Mouse (Mus musculus): ENCODE results near the gene Insr.
"Not testable (repeated sequence)": the region's sequence is repeated elsewhere in the genome, so short reads cannot be mapped to it uniquely, and the experiment has no call there.

Gene Insr

GRCm38 (mm10) chr8:3278934-3279720, at the start of gene Insr:
Insr (minus strand) TSS chr8:3279617.
- peak; percentile 92 for DNase-seq (ENCODE audit: extremely low read depth, insufficient read length, low spot score)

- DNase-seq (ENCODE audit: extremely low read depth, insufficient read length, low spot score): no peak
Measured at GRCm38 (mm10) chr8:3327538-3328245, 48.3 kb upstream of the Insr start.

- DNase-seq (ENCODE audit: extremely low read depth, insufficient read length, low spot score): no peak
Measured at GRCm38 (mm10) chr8:3327056-3327455, 47.6 kb upstream of the Insr start.

- DNase-seq (ENCODE audit: extremely low read depth, insufficient read length, low spot score): no peak
Measured at GRCm38 (mm10) chr8:3324253-3324652, 44.8 kb upstream of the Insr start.

- not testable (repeated sequence) for DNase-seq (ENCODE audit: extremely low read depth, insufficient read length, low spot score)
Measured at GRCm38 (mm10) chr8:3319267-3319666, 39.9 kb upstream of the Insr start.

- no peak for DNase-seq (ENCODE audit: extremely low read depth, insufficient read length, low spot score)
Measured at GRCm38 (mm10) chr8:3316585-3316984, 37.2 kb upstream of the Insr start.

GRCm38 (mm10) chr8:3314345-3314744, 34.9 kb upstream of the Insr start:
- no peak for DNase-seq (ENCODE audit: extremely low read depth, insufficient read length, low spot score)

GRCm38 (mm10) chr8:3313843-3314242, 34.4 kb upstream of the Insr start:
- no peak for DNase-seq (ENCODE audit: extremely low read depth, insufficient read length, low spot score)

- DNase-seq (ENCODE audit: extremely low read depth, insufficient read length, low spot score): not testable (repeated sequence)
Measured at GRCm38 (mm10) chr8:3313417-3313816, 34.0 kb upstream of the Insr start.

- no peak for DNase-seq (ENCODE audit: extremely low read depth, insufficient read length, low spot score)
Measured at GRCm38 (mm10) chr8:3311482-3311881, 32.1 kb upstream of the Insr start.

GRCm38 (mm10) chr8:3309636-3310035, 30.2 kb upstream of the Insr start:
- no peak for DNase-seq (ENCODE audit: extremely low read depth, insufficient read length, low spot score)

- DNase-seq (ENCODE audit: extremely low read depth, insufficient read length, low spot score): not testable (repeated sequence)
Measured at GRCm38 (mm10) chr8:3308205-3308800, 28.9 kb upstream of the Insr start.

- no peak for DNase-seq (ENCODE audit: extremely low read depth, insufficient read length, low spot score)
Measured at GRCm38 (mm10) chr8:3302131-3302530, 22.7 kb upstream of the Insr start.

GRCm38 (mm10) chr8:3299322-3299721, 19.9 kb upstream of the Insr start:
- DNase-seq (ENCODE audit: extremely low read depth, insufficient read length, low spot score): no peak

GRCm38 (mm10) chr8:3285824-3286223, 6.4 kb upstream of the Insr start:
- no peak for DNase-seq (ENCODE audit: extremely low read depth, insufficient read length, low spot score)

GRCm38 (mm10) chr8:3284656-3285055, 5.2 kb upstream of the Insr start:
- no peak for DNase-seq (ENCODE audit: extremely low read depth, insufficient read length, low spot score)

- no peak for DNase-seq (ENCODE audit: extremely low read depth, insufficient read length, low spot score)
Measured at GRCm38 (mm10) chr8:3281296-3281695, 1.9 kb upstream of the Insr start.

GRCm38 (mm10) chr8:3280266-3280910, 971 bp upstream of the Insr start:
- DNase-seq (ENCODE audit: extremely low read depth, insufficient read length, low spot score): peak; percentile 66

- no peak for DNase-seq (ENCODE audit: extremely low read depth, insufficient read length, low spot score)
Measured at GRCm38 (mm10) chr8:3279721-3280077, 282 bp upstream of the Insr start.

- DNase-seq (ENCODE audit: extremely low read depth, insufficient read length, low spot score): peak; percentile 22
Measured at GRCm38 (mm10) chr8:3278181-3278820, 1.1 kb downstream of the Insr start.

GRCm38 (mm10) chr8:3277266-3277665, 2.2 kb downstream of the Insr start:
- DNase-seq (ENCODE audit: extremely low read depth, insufficient read length, low spot score): no peak
